Mouse (Mus musculus) MEL (cell line): ENCODE data around the gene Cryba2. TPM values are rescaled to one million over a fixed set of nuclear protein-coding genes. Genes with fewer than 3 reads are reported as not detected.

Source experiments
- DNase-seq: peaks from one replicate; pipeline ENCODE4 v3.0.0; 2011; ENCODE audit warnings: low read depth, low spot score
- H3K27ac ChIP-seq: 2 replicates; pipeline ENCODE4 v1.5.1; 2012; ENCODE audit warnings: low read depth, mild to moderate bottlenecking, control low read depth, low read length, moderate library complexity; ENCODE audit not compliant: control insufficient read depth
- H3K27me3 ChIP-seq, 2 experiments: fragments of 150-350 bp in 1 of 2; sonication (generic) in 1 of 2; 2 replicates each; pipeline ENCODE4 v1.6.1; 2012; ENCODE audit warnings: low read length in 2 of 2, mild to moderate bottlenecking in 2 of 2, improper control_type of control experiment in 1 of 2, moderate library complexity in 1 of 2; ENCODE audit not compliant: insufficient read depth in 2 of 2, control insufficient read depth in 1 of 2
- H3K36me3 ChIP-seq, 2 experiments: 2 replicates each; pipeline ENCODE4 v1.6.1; 2012 to 2014; ENCODE audit warnings: low read length in 2 of 2, improper control_type of control experiment in 1 of 2, inconsistent platforms in 1 of 2, mild to moderate bottlenecking in 1 of 2; ENCODE audit not compliant: insufficient read depth in 2 of 2, control insufficient read depth in 1 of 2
- H3K4me1 ChIP-seq, 2 experiments: fragments of 150-350 bp in 1 of 2; sonication (generic) in 1 of 2; 2 replicates each; pipeline ENCODE4 v1.6.1; 2012; ENCODE audit warnings: low read length in 2 of 2, improper control_type of control experiment in 1 of 2, mild to moderate bottlenecking in 1 of 2; ENCODE audit not compliant: insufficient read depth in 2 of 2, control insufficient read depth in 1 of 2
- H3K4me3 ChIP-seq, 2 experiments: fragments of 150-350 bp in 1 of 2; sonication (generic) in 1 of 2; 2 replicates each; pipeline ENCODE4 v1.5.1; 2012; ENCODE audit warnings: low read depth in 2 of 2, low read length in 2 of 2, mild to moderate bottlenecking in 2 of 2, moderate library complexity in 2 of 2, control low read depth in 1 of 2, improper control_type of control experiment in 1 of 2; ENCODE audit not compliant: control insufficient read depth in 1 of 2, insufficient read depth in 1 of 2
- H3K79me2 ChIP-seq: 2 replicates; pipeline ENCODE4 v1.6.1; 2012; ENCODE audit warnings: mild to moderate bottlenecking, low read length, moderate library complexity; ENCODE audit not compliant: control insufficient read depth, poor library complexity, insufficient read depth
- H3K9ac ChIP-seq: 2 replicates; pipeline ENCODE4 v1.6.1; 2012; ENCODE audit warnings: low read depth, mild to moderate bottlenecking, control low read depth, low read length, moderate library complexity; ENCODE audit not compliant: control insufficient read depth, poor library complexity, severe bottlenecking
- H3K9me3 ChIP-seq: fragments of 150-350 bp; sonication (generic); replicated peaks from 2 replicates; pipeline ENCODE4 v1.6.1; 2012; ENCODE audit warnings: mild to moderate bottlenecking, low read length, improper control_type of control experiment, moderate library complexity; ENCODE audit not compliant: insufficient read depth
- CHD2 ChIP-seq: IDR thresholded peaks from 2 replicates; pipeline ENCODE4 v1.6.1; 2011; ENCODE audit warnings: low read length, improper control_type of control experiment
- E2F4 ChIP-seq: IDR thresholded peaks from 2 replicates; pipeline ENCODE4 v1.6.1; 2011; ENCODE audit warnings: low read depth, low read length, improper control_type of control experiment, borderline replicate concordance
- ELF1 ChIP-seq: IDR thresholded peaks from 2 replicates; pipeline ENCODE4 v1.6.1; 2014; ENCODE audit warnings: low read depth, mild to moderate bottlenecking, inconsistent platforms, low read length, improper control_type of control experiment, moderate library complexity
- EP300 ChIP-seq, 2 experiments: IDR thresholded peaks; 2 replicates each; pipeline ENCODE4 v1.6.1; 2011; ENCODE audit warnings: improper control_type of control experiment in 2 of 2, low read length in 2 of 2, low read depth in 1 of 2, mild to moderate bottlenecking in 1 of 2
- GABPA ChIP-seq: IDR thresholded peaks from 2 replicates; pipeline ENCODE4 v1.6.1; 2012; ENCODE audit warnings: low read depth, mild to moderate bottlenecking, inconsistent platforms, low read length, improper control_type of control experiment, moderate library complexity
- GATA1 ChIP-seq: IDR thresholded peaks from 2 replicates; pipeline ENCODE4 v1.6.1; 2011; ENCODE audit warnings: low read depth, low read length, improper control_type of control experiment
- HCFC1 ChIP-seq: IDR thresholded peaks from 2 replicates; pipeline ENCODE4 v1.6.1; 2012; ENCODE audit warnings: low read depth, mild to moderate bottlenecking, inconsistent platforms, low read length, improper control_type of control experiment, moderate library complexity
- JUND ChIP-seq: IDR thresholded peaks from 2 replicates; pipeline ENCODE4 v1.6.1; 2011; ENCODE audit warnings: low read depth, mild to moderate bottlenecking, improper control_type of control experiment, low read length
- KAT2A ChIP-seq: conservative IDR thresholded peaks from 2 replicates; pipeline ENCODE4 v1.6.1; 2012; ENCODE audit warnings: low read depth, low read length, improper control_type of control experiment, inconsistent platforms
- MAFK ChIP-seq: IDR thresholded peaks from 2 replicates; pipeline ENCODE4 v1.6.1; 2011; ENCODE audit warnings: low read depth, mild to moderate bottlenecking, low read length, improper control_type of control experiment, borderline replicate concordance
- MAX ChIP-seq: IDR thresholded peaks from 2 replicates; pipeline ENCODE4 v1.6.1; 2011; ENCODE audit warnings: low read length, improper control_type of control experiment
- MAZ ChIP-seq: IDR thresholded peaks from 2 replicates; pipeline ENCODE4 v1.6.1; 2012; ENCODE audit warnings: low read depth, mild to moderate bottlenecking, inconsistent platforms, low read length, improper control_type of control experiment
- MEF2A ChIP-seq: IDR thresholded peaks from 2 replicates; pipeline ENCODE4 v1.6.1; 2014; ENCODE audit warnings: low read depth, mild to moderate bottlenecking, inconsistent platforms, low read length, improper control_type of control experiment; ENCODE audit not compliant: poor library complexity, insufficient replicate concordance, severe bottlenecking; ENCODE audit errors: extremely low read depth
- MXI1 ChIP-seq: IDR thresholded peaks from 2 replicates; pipeline ENCODE4 v1.6.1; 2011; ENCODE audit warnings: mild to moderate bottlenecking, low read depth, low read length, improper control_type of control experiment
- MYB ChIP-seq: IDR thresholded peaks from 2 replicates; pipeline ENCODE4 v1.6.1; 2011; ENCODE audit warnings: mild to moderate bottlenecking, low read depth, low read length, improper control_type of control experiment
- MYC ChIP-seq: IDR thresholded peaks from 2 replicates; pipeline ENCODE4 v1.6.1; 2011; ENCODE audit warnings: low read depth, mild to moderate bottlenecking, low read length, improper control_type of control experiment, moderate library complexity
- NELFE ChIP-seq: IDR thresholded peaks from 2 replicates; pipeline ENCODE4 v1.6.1; 2011; ENCODE audit warnings: low read depth, low read length, improper control_type of control experiment
- NRF1 ChIP-seq: IDR thresholded peaks from 2 replicates; pipeline ENCODE4 v1.6.1; 2014; ENCODE audit warnings: low read depth, mild to moderate bottlenecking, inconsistent platforms, low read length, improper control_type of control experiment, moderate library complexity; ENCODE audit not compliant: poor library complexity, insufficient read depth, severe bottlenecking
- RAD21 ChIP-seq: IDR thresholded peaks from 2 replicates; pipeline ENCODE4 v1.6.1; 2011; ENCODE audit warnings: mild to moderate bottlenecking, low read depth, low read length, improper control_type of control experiment
- SIN3A ChIP-seq: IDR thresholded peaks from 2 replicates; pipeline ENCODE4 v1.6.1; 2012; ENCODE audit warnings: low read length, improper control_type of control experiment, inconsistent platforms
- SMC3 ChIP-seq: IDR thresholded peaks from 2 replicates; pipeline ENCODE4 v1.6.1; 2011; ENCODE audit warnings: low read depth, low read length, improper control_type of control experiment
- TCF12 ChIP-seq: IDR thresholded peaks from 2 replicates; pipeline ENCODE4 v1.6.1; 2014; ENCODE audit warnings: low read depth, mild to moderate bottlenecking, inconsistent platforms, low read length, improper control_type of control experiment, moderate library complexity
- UBTF ChIP-seq: IDR thresholded peaks from 2 replicates; pipeline ENCODE4 v1.6.1; 2012; ENCODE audit warnings: low read depth, mild to moderate bottlenecking, inconsistent platforms, low read length, improper control_type of control experiment, moderate library complexity, borderline replicate concordance; ENCODE audit not compliant: insufficient read depth
- USF1 ChIP-seq: IDR thresholded peaks from 2 replicates; pipeline ENCODE4 v1.6.1; 2014; ENCODE audit warnings: low read depth, mild to moderate bottlenecking, inconsistent platforms, low read length, improper control_type of control experiment, moderate library complexity
- ZC3H11A ChIP-seq: IDR thresholded peaks from 2 replicates; pipeline ENCODE4 v1.6.1; 2012; ENCODE audit warnings: low read depth, mild to moderate bottlenecking, inconsistent platforms, low read length, improper control_type of control experiment
- ZNF384 ChIP-seq: IDR thresholded peaks from 2 replicates; pipeline ENCODE4 v1.6.1; 2012; ENCODE audit warnings: low read depth, mild to moderate bottlenecking, inconsistent platforms, low read length, improper control_type of control experiment
- polyA plus RNA-seq, 2 experiments: library from polyadenylated mRNA; stranded (reverse) in 1 of 2; unstranded in 1 of 2; fragments of >175 nt in 1 of 2; fragments of >200 nt in 1 of 2; gene quantifications; 2 replicates each; pipeline versions ENCODE4 v1.2.1 to v1.2.4; 2012; ENCODE audit warnings: low replicate concordance in 2 of 2, low read depth in 1 of 2; ENCODE audit not compliant: insufficient read length in 2 of 2, insufficient read depth in 1 of 2, missing spikeins in 1 of 2
- total RNA-seq: library from RNA; depleted of rRNA; stranded (reverse); fragments of 300-350 nt; gene quantifications from 2 replicates; pipeline ENCODE4 v1.2.3, GENCODE M21; 2012

Cryba2 gene
- total and polyA plus RNA-seq, 3 experiments = not detected

DNA sequence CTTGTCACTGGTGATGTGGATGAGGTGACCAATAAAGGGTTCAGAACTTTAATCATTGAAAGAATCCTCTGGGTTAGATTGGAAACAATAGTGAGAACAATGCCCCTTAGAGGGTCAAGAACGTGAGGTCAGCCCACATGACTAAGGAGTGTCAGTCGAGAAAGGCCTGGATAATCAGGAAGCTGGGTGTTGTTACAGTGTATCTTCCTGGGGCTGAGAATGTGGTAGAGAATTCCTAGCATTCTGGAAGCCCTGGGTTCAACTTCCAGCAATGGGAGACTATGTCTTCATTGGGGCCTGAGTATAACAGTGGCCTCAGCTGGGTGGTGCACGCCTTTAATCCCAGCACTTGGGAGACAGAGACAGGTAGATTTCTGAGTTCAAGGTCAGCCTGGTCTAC is 15.7 kb downstream of the Cryba2 start:
- TF ChIP-seq TCF12 = no peak
- TF ChIP-seq NELFE = no peak
- no peak for TF ChIP-seq GATA1
- TF ChIP-seq GABPA = no peak
- no peak for TF ChIP-seq MYC
- TF ChIP-seq SMC3 = no peak
- no peak for TF ChIP-seq SIN3A
- no peak for TF ChIP-seq USF1
- no peak for TF ChIP-seq HCFC1
- no peak for TF ChIP-seq UBTF
- TF ChIP-seq MAZ = no peak
- TF ChIP-seq RAD21 = no peak
- TF ChIP-seq E2F4 = no peak
- TF ChIP-seq, all 39 proteins: peak for 0
- Histone ChIP-seq H3K27ac (no peak overlapping the region), H3K9ac (no peak overlapping the region), H3K4me1 (no peaks in the 10 kb centered on the region), H3K79me2 (no peaks in the 10 kb centered on the region), H3K27me3 (peaks cover 0 to 2% of the 10 kb centered on the region in 2 experiments; a peak in 1 of 4 replicates), H3K9me3 (no peaks in the 10 kb centered on the region), H3K4me3 (no peak overlapping the region), H3K36me3 (no peaks in the 10 kb centered on the region)
- no peak for DNase-seq

DNA sequence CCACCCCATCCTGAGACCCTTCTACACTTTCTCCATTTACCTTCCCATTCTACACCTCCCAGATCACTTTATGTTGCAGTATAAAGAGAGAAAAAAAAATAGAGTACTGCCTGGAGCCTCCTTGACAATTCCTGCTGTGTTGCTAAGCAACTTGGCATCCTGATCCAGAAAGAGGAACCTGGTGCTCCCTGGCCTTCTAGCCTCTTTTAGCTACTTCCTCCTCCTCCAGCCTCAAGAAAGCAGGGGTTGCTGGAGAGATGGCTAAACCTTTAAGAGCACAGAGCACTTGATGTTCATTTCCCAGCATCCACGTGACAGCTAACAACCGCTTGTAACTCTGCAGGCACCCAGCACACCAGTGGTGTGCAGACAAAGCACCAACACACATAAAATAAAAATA is 20.7 kb downstream of the Cryba2 start:
- Histone ChIP-seq H3K9ac (no peak overlapping the region), H3K27me3 (peaks cover 0 to 6% of the 10 kb centered on the region in 2 experiments; a peak in 2 of 4 replicates), H3K4me3 (no peak overlapping the region), H3K9me3 (no peaks in the 10 kb centered on the region), H3K36me3 (no peaks in the 10 kb centered on the region), H3K27ac (no peak overlapping the region), H3K4me1 (no peaks in the 10 kb centered on the region), H3K79me2 (no peaks in the 10 kb centered on the region)
- TF ChIP-seq ZC3H11A (no peak), KAT2A (no peak), MXI1 (no peak), CHD2 (no peak), JUND (no peak), E2F4 (no peak), GATA1 (no peak), ELF1 (no peak), MAFK (no peak), TCF12 (no peak), MAX (no peak), NRF1 (no peak), MEF2A (no peak), ZNF384 (no peak), HCFC1 (no peak), MYB (no peak), EP300 (IDR thresholded peaks at IDR 0.05; ENCODE audit: low read depth in 1 of 2, low read length in 2 of 2) (no peak)
- peak; percentile 31 for DNase-seq
